Mouse (Mus musculus): ENCODE results near the gene Tbc1d16.

The Tbc1d16 gene

DNA sequence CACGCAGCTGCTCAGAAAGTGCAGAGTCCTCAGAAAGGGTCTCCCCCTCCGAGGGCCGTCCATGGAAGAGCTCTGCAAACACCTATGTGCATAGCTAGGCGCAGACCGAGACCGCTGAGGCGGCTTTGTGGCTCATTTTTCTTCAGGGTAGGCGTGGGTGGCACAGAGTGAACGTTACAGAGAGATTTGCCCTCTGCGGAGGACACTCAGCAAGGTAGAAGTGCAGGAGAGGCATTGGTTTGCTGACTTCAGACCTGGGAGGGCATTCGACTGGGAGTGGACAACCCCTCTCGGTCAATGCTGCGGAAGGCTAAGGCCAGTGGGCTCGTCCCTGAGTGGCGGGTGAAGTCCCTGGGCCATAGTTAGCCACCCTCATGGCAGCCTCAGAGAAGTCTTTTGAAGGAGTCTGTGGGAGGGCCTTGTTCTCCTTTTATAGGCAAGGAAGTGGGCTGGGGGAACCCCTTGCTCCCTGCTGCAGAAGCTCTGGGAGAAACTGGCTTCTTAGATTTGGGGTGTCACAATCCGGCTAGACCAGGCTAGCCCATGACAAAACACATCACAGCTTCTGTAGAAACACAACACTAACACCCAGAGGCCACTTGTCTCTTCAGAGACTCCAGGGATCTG, 84.8 kb downstream of the Tbc1d16 start:
- DNase-seq (ENCODE audit: low spot score), result no peak

DNA sequence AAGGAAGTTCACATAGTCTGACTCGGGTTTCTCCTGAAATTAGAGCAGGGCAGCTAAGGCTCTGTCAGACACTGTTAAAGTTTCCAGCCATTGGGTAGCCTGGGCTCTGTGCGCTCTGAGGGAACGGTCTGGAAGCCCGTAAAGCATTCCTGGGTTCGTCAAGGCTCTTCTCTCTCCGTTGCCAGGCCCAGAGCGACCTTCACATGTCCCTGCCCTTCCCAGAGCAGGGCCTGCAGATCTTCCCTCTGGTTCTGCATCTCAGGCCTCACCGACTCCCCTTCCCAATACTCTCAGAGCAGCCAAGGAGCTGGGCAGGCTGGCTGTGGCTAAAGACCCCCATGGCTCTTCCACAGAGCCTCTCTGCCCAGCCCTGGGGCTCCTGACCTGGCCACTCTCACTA, 85.7 kb downstream of the Tbc1d16 start:
- DNase-seq (ENCODE audit: low spot score), result no peak

DNA sequence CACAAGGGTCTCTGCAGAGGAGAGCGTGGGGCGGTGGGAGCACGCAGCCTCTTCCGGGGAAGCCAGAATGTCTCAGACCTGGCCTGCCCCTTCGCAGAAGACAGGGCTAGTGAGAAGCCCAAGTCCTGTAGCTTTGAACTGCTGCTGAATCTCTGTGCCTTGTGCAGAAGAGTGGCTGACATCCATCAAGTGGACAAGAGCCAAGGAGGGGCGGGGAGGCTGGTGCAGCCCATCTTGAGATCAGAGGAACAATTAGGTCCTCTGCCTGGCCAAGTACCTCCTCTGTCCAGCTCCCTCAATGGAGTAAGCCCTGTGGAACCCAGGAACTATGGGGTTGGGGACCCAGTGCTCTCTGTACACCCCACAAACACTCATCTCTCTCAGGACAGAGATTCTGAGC, 89.3 kb downstream of the Tbc1d16 start:
- DNase-seq (ENCODE audit: low spot score), result no peak

DNA sequence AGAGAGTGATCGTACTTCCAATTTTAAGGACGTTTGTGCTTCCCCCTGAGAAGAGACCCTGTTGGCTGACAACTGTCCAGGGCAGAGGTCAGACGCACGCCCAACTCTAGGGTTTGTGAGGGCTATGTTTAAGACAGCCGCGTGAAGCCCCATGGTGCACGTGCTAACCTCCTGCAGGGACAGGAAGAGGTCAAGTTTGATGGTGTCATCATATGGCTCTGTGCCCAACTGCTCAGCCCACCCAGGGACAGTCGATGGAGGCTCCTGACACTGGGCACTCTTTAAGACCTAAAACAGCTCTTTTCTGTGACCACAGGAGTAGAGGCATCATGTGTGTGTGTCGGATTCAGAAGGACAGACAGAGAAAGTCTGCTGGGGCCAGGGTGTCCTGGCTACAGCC, 90.1 kb downstream of the Tbc1d16 start:
- DNase-seq (ENCODE audit: low spot score), result no peak

DNA sequence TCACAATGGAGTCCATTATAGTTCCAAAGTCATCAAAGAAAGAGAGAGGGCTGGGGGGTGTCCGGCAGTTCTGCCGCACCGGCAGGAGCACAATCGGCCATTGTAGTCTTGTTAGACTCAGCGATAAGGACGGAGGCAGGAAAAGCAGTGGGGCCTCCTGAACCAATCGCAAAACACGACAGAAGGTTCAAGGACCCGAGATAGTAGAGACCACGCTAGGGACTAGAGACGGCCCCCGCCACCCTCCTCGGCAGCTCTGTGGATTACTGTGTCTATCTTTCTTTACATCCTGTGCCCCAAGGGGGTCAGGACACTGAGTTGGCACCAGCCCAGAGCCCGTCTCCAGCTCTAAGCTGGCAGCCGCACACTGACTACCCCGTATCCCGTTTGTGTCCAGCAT, 93.7 kb downstream of the Tbc1d16 start:
- DNase-seq (ENCODE audit: low spot score), result no peak

DNA sequence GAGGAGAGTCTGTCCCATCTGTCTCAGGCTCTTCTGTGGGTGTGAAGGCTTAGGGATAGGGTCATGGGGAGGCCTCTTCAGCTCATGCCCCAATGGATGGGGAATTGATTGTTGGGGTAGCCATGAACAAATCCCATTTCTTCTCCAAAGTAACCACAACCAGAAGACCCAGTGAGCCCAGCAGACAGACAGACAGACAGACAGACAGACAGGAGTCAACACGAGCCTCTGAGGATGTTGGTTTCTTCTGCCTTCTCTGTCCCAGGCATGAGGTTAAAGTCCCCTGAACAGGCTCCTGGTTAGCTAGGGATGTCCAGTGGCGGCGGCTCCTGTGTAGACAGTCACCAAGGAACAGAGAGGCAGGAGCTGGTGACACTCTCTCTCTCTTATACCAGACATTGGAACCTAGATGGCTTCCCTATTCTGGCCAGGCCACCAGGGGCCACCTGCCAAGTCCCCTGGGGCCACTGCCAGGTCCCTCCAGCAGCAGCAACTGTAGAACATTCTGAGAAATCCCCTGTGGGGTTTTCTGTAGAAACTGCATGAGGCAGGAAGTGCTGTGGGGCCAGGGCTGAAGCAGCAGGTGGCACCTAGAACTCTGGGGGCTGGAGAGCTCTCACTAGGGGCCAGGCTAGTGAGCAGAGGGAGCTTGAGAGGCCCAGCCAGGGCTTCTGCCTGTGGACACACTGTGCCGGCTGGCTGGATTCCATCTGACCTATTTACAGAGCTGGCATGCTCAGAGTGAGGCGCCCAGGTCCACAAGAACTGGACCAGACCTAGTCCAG, 94.7 kb downstream of the Tbc1d16 start:
- DNase-seq (ENCODE audit: low spot score), result no peak

DNA sequence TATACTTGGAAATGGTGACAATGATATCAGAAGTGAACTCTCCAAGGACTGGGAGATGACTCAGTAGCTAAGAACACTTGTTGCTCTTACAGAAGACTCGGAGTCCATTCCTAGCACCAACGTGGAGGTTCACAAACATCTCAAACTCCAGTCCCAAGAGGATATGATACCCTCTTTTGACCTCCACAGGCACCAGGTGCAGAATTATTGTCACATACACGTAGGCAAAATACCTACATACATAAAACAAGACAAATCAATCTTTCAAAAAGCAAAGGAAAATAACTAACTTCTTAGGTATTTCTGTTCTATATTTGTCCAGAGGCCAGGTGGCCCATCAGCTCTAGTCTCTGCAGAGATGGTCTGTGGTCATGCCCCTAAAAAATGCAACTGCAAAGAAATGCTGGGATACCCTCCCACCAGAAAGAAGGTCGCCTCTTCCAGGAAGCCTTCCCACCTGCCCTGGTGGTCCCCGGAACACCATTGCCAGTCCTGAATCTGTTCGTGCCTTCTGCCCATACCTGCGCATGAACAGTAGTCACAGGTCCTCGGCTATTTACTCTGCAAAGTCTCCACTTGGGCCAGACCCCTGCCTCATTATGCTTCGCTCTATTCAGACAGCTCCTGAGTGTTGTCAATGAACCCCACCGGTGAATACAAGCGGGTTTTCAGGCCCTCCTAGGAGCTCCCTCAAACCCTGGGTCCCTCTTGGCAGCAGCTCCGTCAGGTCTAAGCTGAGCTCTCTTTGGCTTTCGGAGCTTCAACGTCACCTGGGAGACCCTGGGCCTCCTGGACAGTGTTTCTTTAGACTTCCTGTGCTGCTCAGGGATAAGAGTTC, 95.9 kb downstream of the Tbc1d16 start:
- no peak for DNase-seq (ENCODE audit: low spot score)

DNA sequence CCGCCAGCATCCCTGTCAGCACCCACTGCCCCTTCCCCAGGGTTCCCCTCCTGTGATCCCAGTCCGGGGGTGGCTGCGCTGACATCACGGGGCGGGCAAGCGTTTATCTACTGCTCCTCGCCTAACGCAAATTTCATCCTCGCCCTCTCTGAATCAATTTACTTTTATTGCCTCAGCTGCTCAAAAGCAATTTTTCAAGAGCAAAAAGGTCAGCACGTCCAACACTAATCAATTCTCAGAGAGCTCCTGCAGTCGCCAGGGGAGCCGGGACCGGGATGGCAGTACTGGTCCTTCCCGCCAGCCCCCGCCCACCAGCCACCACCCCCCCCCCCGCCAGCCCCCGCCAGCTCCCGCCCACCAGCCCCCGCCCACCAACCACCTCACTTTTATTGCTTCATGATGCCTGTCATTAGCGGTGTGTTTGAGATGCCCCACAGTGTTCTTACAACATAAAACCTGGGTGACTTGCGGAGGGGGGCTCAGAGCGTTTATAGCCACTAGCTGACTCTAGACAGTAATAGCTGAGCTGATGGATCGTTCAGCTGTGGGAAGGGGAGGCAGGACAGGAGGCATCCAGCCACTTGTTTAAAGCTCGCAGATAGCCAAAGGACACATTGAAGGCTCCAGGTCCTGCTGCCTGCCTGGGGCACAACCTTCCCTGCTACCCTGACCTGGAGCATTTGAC, 98.1 kb downstream of the Tbc1d16 start:
- DNase-seq (ENCODE audit: low spot score), result no peak

DNA sequence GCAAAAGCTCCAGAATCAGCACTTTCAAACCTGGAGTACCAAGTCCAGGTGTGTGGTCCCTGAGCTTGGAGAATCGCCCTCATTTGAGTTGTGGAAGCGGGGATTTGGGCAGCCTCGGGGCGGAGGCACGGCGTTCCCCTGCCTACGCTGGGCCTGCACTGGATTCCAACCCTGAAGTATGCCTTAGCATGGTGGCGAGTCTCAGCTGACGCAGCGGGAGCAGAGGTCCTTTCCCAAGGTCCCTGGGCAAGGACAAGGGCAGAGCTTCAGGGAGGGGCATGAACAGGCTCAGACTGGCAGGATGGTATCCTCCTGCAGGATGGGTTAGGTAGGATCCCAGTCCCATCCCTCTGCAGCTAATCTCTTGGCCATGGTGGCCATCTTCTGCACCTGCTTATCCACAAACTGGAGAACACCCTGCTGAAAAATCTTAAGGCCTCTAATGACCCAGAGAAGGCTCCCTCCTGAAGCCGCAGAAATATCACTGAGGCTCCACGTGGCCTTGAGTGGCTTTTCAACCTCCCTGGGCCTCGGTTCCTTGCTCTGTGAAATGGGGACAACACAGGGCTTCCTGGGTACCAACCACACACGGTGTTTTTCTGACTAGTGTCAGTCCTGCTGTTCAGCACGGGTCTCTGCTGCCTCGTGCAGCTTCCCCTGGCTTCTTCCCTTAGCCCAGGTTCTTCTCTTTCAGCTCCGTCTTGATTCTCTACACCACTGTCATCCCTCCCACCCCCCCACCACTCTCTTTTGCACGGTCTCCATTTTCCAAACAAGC, 98.8 kb downstream of the Tbc1d16 start:
- DNase-seq (ENCODE audit: low spot score), result no peak

DNA sequence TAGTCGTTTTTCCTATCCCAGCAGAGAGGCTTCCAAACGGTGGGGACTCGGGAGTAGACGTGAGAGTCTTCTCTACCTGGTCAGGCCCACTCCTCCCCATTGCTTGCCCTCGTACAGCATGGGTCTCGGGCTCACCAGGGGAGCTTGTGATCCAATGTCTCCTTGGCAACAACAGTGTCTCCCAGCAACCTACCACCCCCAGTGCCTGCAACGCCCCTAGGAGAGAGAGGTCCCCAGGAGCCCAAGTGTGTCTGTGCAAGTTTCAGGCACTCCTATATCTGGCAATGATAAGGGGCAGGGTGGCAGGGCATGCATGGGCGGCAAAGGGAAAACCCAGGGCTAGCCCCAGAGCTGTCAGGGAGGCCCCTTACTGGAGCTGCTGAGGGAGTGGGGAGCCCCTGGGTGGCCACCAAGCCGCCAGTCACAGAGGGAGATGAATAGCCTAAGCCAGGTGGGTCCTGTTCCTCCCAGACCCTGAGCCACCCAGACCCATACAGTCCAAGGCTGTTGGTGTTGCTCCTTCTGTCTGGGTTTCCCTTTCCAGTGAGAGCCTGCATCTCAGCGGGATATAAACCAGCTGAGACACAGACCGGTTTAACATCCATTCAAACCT, 99.5 kb downstream of the Tbc1d16 start:
- no peak for DNase-seq (ENCODE audit: low spot score)

DNA sequence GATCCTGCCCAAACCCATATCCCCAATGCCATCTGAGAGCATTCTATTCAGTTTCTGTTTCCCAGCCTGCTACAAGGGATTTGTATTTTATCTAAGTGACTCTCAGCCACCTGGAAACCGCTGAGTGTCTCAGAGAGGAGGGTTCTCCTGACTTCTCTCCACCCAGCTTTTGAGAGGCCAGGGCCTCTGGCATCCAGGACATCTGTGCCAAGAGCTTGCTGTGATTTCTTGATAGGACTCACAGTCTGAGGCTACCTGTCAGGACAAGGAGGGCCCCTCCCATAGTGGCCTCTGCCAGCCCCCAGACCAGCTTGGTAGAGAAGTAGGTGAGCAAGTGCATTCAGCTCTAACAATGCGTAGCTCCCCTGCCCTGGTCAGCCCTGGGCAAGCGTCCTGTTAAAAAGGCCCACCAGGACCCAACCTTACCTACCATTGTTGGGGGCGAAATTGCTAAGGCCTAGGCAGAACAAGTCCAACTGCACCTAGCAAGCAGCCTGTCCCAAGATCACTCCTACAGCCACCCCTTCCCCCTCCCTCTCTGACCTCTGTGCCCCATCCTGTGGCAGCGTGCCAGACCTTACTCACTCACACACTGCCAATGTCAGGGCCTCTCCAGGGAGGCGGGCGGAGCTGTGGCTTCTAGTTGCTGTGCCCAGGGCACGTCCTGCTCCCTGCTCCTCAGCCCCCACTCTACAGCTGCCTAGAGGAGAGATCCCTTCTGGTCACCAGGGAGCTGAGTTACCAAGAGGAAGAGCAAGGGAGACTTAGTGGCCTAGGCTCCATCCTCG, 100.4 kb downstream of the Tbc1d16 start:
- no peak for DNase-seq (ENCODE audit: low spot score)

DNA sequence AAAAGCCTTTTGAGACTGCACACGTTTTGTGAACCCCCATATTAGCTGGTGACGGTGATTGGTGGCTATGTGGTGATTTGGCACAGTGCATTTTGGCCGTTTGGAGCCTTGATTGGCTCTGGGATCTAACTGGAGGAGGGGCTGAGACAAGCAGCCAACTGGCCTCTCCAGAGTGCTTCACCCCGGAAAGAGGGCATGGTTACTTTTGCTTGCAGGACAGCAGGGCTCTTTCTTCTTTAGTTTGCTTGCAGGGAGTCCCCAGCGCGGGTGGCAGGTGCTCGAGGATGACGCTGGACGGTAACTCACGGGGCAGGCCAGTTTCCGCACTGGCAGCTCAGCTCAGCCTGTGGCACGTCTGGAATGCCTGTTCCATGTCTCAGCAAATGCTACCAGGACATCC, 101.2 kb downstream of the Tbc1d16 start:
- DNase-seq (ENCODE audit: low spot score), result no peak

DNA sequence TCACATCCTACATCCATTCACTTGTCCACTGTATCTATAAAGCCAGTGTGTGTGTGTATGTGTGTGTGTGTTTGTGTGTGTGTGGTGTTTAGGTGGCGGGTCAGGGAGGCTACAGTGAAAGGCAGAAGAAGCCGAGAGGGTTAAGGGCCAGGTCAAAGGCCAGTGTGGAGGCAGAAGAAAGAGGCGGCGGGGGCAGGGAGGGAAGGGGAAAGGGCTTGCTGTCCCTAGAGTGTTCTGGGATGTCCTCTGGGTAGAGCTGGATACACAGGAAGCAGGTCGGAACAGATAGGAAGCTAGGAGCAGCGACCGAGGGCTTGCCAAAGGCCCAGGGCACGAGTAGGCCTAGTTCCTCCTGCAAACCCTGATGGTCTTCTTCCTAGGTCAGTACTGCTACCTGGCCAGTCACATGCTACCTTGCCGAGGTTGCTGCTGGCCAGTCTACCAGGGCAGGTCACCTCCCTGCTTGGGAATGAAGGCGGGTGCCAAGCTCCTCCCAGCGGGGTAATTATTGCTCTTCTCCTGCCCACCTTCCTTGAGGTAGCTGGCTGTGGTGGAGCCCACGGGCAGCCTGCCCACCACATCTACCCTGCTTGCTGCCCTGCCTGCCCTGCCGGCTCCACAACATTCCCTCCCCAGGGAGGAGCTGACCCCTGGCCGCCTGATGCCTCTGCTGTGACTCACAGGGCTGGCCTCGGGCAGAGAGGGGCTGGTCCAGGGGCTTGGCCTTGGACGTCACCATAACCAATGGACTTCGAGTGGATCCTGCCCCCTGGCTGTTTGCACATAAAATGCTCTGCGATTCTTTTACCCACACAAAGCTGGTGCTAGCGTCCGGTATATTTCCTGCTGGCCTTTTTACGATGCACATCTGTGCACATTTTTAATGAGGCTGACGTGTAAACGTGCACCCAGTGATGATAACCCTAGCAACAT, 102.1 kb downstream of the Tbc1d16 start:
- peak; percentile 89 for DNase-seq (ENCODE audit: low spot score)

DNA sequence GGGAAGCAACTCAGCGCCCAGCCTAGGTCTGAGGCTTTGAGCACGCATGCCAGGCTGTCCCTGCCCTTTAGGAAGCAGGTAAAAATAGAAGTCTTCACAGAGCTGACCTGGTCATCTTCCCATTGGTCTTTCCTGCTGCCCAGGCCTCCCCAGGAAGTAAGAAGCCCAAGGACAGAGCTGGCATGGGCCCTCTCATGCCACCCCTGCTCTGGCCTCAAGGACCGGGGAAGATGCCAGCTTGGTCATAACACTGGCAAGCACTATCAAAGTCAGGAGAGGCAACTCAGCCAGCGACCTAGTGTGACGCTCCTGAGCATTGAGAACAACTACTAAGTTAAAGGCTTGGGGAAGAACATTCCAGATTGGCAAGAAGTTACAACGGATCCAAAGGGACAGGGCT, 103.8 kb downstream of the Tbc1d16 start:
- DNase-seq (ENCODE audit: low spot score), result no peak

DNA sequence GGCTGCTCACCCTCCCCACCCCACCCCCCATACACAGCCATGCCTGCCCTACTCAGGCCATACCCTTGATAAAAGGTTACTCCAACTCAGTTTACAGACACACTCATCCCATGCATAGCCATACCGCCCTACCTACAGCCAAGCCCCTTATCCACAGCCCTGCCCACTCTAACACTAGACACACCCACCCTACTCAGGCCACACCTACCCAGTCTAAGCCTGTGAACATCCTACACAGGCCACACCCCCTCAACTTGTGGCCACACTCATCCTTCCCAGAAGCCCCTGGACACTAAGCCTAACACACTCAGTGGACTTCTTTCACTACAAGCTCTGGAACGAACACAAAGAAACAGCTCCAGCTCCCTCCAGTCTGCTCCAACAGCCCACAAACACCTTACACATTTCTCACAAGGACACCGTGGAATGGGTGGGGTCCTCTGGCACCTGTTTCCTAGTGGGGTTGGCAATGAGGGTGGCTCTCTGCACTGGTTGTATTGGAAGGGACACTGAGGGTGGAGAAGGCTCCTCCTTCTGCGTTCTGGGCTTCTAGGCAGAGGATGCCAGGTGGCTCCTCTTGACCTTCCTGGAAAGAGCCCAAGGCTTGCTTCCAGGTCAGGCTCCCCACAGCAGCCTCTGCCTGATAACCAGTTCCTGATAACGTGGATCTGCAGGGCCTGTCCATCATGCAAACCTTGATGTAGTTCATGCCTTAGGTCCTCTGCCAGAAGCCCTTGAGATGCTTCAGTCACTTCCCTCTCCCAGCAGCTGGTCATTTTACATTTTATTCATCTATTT, 104.6 kb downstream of the Tbc1d16 start:
- DNase-seq (ENCODE audit: low spot score), result no peak

DNA sequence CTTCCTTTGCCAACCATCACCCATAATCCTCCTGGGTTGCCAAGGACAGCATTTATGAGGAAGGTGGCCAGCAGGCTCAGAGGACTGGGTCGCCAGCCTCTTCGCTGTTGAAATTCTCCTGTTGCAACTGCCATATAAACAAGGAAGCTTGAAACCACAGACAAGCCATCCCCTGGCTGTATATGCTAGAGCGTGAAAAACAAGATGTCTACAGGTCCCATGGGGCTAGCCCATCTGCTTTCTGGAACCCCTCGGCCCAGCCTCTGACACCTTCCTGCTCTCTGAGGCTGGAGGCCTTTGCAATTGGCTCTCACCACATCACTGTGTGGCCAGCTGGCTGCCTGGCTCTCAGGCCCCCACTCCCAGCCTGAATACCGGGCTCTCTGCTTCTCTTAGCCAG, 105.9 kb downstream of the Tbc1d16 start:
- DNase-seq (ENCODE audit: low spot score), result no peak

DNA sequence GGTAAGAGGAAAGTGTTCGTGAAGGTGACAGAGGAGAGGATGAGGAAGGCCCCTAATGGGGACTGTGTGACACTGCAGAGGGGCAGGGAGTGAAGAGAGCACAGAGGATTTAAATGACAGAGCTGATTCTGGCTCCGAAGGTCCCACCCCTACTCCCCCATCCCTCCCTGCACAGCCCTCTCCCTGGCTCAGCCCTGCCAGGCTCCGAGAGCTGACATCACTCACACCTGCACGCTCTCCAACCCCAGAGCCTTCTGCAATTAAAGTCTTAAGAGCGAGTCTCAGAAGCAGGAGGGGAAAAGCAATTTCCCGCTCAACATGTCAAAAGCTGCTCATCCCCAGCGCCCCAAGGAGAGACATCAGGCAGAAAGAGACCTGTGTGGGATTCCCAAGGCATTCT, 109.4 kb downstream of the Tbc1d16 start:
- DNase-seq (ENCODE audit: low spot score), result no peak

DNA sequence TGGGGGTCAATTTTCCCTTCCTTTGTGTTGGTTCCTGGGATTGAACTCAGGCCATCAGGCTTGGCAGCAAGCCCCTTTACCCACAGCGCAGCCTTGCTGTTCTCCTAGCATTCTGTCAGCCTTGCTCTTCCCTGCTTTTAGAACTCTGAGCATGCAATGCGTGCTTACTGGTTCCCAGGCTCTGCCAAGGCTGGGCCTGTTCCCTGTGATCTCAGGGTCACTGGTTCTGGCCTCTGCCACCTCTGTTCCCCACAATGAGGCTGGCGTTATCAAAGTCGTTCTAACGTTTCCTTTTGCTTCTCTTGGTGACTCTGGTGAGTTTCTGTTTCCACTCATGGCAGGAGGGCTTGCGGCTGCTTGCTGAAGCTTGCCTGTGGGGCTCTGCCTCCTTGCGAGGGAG, 110.4 kb downstream of the Tbc1d16 start:
- DNase-seq (ENCODE audit: low spot score), result no peak

Data from yolk sac, embryonic 10.5 days (tissue).